Mouse (Mus musculus) forebrain, embryonic 13.5 days (tissue): ENCODE data around the gene Slc25a1. TPM values are rescaled to one million over a fixed set of nuclear protein-coding genes. Genes with fewer than 3 reads are reported as not detected.

Experiments used
- ATAC-seq: fragments of 200-750 bp; cut with Nextera tagmentation; 2 replicates; pipeline ENCODE4 v1.8.0; 2017
- H3K27ac ChIP-seq: fragments of 300-500 bp; sonication (generic); 2 replicates; pipeline ENCODE4 v1.5.1; 2015; ENCODE audit warnings: inconsistent platforms, mild to moderate bottlenecking, moderate library complexity
- H3K27me3 ChIP-seq: fragments of 300-500 bp; sonication (generic); 2 replicates; pipeline ENCODE4 v1.6.1; 2015; ENCODE audit warnings: mild to moderate bottlenecking, inconsistent platforms
- H3K36me3 ChIP-seq: fragments of 300-500 bp; sonication (generic); 2 replicates; pipeline ENCODE4 v1.6.1; 2015; ENCODE audit warnings: mild to moderate bottlenecking, inconsistent platforms; ENCODE audit not compliant: poor library complexity, severe bottlenecking
- H3K4me1 ChIP-seq: fragments of 300-500 bp; sonication (generic); 2 replicates; pipeline ENCODE4 v1.6.1; 2015; ENCODE audit warnings: inconsistent platforms
- H3K4me2 ChIP-seq: fragments of 300-500 bp; sonication (generic); 2 replicates; pipeline ENCODE4 v1.6.1; 2015; ENCODE audit warnings: inconsistent platforms, mild to moderate bottlenecking, moderate library complexity
- H3K4me3 ChIP-seq: fragments of 300-500 bp; sonication (generic); 2 replicates; pipeline ENCODE4 v1.5.1; 2015; ENCODE audit warnings: mild to moderate bottlenecking, inconsistent platforms
- H3K9ac ChIP-seq: fragments of 300-500 bp; sonication (generic); 2 replicates; pipeline ENCODE4 v1.6.1; 2015; ENCODE audit warnings: mild to moderate bottlenecking, inconsistent platforms
- H3K9me3 ChIP-seq: fragments of 300-500 bp; sonication (generic); replicated peaks from 2 replicates; pipeline ENCODE4 v1.6.1; 2016; ENCODE audit warnings: inconsistent platforms
- WGBS: fragments of 180-500 bp; shearing (Covaris S2); methylation state at CpG from one replicate; pipeline ENCODE4 v1.1.7; 2015; 5-methylcytosine and 5-hydroxymethylcytosine counted together
- polyA plus RNA-seq: library from polyadenylated mRNA; unstranded; fragments of >200 nt; fragmentation: Nextera tagmentation; extraction: Ambion mirVana; gene quantifications from 2 replicates; pipeline ENCODE4 v1.2.1, GENCODE M21; 2015

Slc25a1 gene
- polyA plus RNA-seq, 1 experiment from 2014 or later = 104 TPM

DNA sequence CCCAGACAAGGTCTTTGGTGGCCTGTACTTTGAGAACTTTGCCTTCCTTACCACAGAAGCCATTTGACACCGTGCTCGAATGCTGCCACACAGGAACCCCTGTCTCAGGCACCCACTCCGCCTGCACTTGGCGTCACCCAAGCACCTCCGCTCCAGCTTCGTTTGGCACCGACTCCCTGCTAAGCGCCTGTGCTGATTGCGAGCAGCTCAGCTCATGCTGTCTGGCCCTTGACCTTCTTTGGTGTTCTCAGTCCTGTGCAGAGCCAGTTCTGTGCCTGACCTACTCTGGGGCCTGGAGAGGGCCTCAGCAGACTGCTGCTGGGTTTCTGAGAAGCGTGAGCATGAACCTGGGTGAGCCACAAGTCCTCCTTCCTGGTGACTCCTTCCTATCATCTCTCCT lies 8.8 kb upstream of the Slc25a1 start:
- Histone ChIP-seq H3K4me3 (no peak overlapping the region), H3K27ac (no peak overlapping the region), H3K4me1 (peaks cover 8% of the 10 kb centered on the region; the same call in 1 of the 2 replicates), H3K27me3 (peaks cover 30% of the 10 kb centered on the region), H3K4me2 (no peak overlapping the region), H3K9me3 (no peaks in the 10 kb centered on the region), H3K36me3 (no peaks in the 10 kb centered on the region), H3K9ac (no peak overlapping the region)
- no peak for ATAC-seq
- 80% methylated on average over 10 of the region's 10 CpGs for WGBS

DNA sequence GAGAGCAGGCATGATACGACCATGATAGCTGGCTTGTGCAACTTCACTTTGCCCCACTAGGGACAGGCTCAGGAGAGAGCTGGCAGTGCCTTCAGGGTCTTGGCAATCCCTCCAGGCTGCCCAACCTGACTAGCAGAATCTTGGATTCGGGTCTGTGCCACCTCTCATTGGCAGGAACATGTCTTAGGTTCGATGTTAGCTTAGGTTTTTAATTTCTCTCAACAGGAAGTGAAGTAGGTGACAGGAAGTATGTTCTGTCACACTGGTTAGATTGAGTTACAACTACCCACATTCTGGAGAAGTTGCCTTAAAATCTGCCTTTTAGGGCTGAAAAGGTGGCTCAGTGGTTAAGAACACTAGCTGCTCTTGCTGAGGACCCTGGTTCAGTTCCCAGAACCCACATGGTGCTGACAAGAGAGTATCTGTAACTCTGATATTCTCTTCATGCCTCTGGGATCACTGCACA lies 6.5 kb upstream of the Slc25a1 start:
- Histone ChIP-seq H3K4me3 (no peak overlapping the region), H3K9ac (no peak overlapping the region), H3K36me3 (no peaks in the 10 kb centered on the region), H3K27ac (no peak overlapping the region), H3K4me1 (peaks cover 8% of the 10 kb centered on the region; the same call in 1 of the 2 replicates), H3K4me2 (no peak overlapping the region), H3K9me3 (no peaks in the 10 kb centered on the region), H3K27me3 (peaks cover 38% of the 10 kb centered on the region)
- no peak for ATAC-seq
- 73% methylated on average over 3 of the region's 3 CpGs for WGBS

DNA sequence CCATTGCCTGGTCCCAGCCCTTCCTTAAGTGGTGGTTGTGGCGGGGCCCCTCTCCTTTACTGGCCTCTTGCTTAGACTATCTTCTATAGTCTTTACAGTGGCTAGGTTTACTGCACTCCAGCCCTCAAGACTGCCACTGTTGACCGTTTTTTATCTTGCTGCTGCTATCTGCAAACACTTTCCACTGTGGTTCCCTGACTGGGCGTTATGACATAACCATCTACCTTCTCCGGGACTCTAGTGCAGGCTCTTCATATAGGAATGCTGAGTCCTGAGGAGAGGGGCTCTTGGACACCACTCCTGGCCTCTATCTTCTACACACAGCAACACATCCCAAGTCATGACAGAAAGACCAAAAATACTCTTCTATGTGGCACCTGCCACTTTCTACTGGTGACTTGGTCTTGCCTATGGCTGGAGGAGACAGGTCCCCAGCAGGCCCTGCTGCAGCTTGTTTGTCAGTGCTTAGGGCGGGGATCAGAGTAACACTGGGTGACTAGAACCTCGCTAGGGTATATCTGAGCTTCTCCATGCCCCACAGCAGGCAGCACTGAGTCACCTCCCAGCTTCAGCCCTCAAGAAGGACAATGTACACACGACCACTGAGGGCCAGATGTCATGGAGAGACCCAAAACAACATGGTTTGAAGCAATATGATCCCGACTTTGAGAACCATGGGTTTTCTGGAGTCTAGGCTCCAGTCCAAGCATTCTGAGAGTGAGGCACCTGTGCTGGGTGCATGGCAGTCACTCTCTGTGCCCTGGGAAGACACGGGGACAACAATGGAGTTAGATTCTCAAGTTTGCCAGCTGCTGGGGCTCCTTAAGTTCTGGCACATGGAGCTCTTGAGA lies 5.8 kb upstream of the Slc25a1 start:
- Histone ChIP-seq H3K4me3 (no peak overlapping the region), H3K27ac (no peak overlapping the region), H3K27me3 (peaks cover 38% of the 10 kb centered on the region), H3K9ac (no peak overlapping the region), H3K4me2 (no peak overlapping the region), H3K36me3 (no peaks in the 10 kb centered on the region), H3K4me1 (peaks cover 5% of the 10 kb centered on the region), H3K9me3 (no peaks in the 10 kb centered on the region)
- ATAC-seq = no peak
- WGBS = 71% methylated on average over 9 of the region's 9 CpGs

DNA sequence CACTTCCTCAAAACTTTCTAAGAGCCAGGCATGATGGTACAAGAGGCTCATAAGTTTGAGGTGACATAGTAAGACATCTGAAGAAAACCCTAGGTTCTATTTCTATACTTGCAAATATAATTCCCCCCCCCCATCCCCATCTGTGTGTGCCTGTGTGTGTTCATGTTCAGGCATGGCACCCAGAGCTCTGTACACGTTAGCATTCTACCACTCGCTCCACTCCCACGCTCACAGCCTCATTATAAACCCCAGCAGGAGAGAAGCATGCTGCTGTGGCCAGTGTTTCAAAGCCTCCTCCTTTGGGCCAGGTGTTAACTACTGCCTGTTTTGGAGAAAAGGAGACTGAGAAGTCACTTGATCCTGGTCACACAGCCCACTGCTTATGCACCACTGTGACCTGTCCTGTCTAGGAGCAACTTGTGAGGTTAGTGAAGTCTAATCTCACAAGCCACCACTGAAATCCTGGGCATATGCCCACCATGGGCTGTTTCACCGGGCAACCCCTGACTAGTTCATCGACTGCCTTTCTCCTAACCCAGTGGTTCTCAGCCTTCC lies 4.0 kb upstream of the Slc25a1 start:
- H3K4me3 ChIP-seq = no peak overlapping the region
- H3K9ac ChIP-seq = no peak overlapping the region
- no peak overlapping the region for H3K4me2 ChIP-seq
- peaks cover 9% of the 10 kb centered on the region for H3K4me1 ChIP-seq
- ATAC-seq = no peak
- no peaks in the 10 kb centered on the region for H3K36me3 ChIP-seq
- WGBS = 73% methylated on average over 5 of the region's 5 CpGs
- H3K27me3 ChIP-seq = peaks cover 29% of the 10 kb centered on the region
- no peaks in the 10 kb centered on the region for H3K9me3 ChIP-seq
- no peak overlapping the region for H3K27ac ChIP-seq

DNA sequence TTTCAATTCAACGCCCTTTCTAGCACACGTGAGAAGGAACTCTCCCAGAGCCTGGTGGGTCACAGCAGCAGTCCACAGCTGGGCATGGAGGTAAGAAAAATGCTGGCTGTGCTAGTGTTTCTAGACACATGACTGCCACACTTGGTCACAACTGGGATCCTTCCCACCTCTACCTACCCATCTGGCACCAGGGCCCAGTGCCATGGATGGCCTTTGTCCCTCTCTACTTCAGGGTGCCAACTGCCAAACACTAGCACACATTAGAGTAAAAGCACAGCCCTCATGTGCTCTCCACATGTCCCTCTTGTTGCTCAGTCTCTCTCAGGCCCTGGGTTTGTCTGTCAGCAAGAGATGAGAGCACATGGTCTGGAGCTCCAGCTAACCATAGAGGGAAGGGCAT lies 1.6 kb upstream of the Slc25a1 start:
- peaks cover 20% of the 10 kb centered on the region for H3K36me3 ChIP-seq
- no peak for ATAC-seq
- H3K4me2 ChIP-seq = no peak overlapping the region
- WGBS = 37% methylated on average over 2 of the region's 2 CpGs
- no peak overlapping the region for H3K4me3 ChIP-seq
- no peak overlapping the region for H3K9ac ChIP-seq
- H3K27me3 ChIP-seq = peaks cover 20% of the 10 kb centered on the region
- no peaks in the 10 kb centered on the region for H3K9me3 ChIP-seq
- no peak overlapping the region for H3K27ac ChIP-seq
- peaks cover 20% of the 10 kb centered on the region for H3K4me1 ChIP-seq

DNA sequence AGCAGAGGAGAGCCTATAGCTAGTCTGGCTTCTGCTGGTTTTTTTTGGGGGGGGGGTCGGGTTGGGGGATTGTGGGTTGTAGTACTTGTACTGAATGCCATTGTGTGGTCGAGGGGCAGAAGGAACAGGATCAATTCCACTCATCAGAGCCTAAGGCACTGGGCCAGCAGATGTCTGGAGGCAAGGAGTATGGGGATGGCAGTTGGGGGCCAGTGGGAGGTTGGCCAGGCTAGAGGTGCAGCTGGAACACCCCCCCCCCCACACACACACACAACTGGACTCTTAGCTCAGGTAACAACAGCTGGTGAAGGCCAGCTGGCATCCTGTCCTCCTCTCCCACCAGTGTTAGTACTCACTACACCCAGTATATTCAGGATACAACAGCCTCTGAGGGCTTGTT lies 1.2 kb upstream of the Slc25a1 start:
- H3K36me3 ChIP-seq = peaks cover 20% of the 10 kb centered on the region
- H3K4me1 ChIP-seq = peaks cover 20% of the 10 kb centered on the region
- ATAC-seq = no peak
- peak overlapping the region; percentile 77; the same call in 1 of the 2 replicates for H3K27ac ChIP-seq
- H3K9me3 ChIP-seq = no peaks in the 10 kb centered on the region
- 0% methylated on average over 2 of the region's 2 CpGs for WGBS
- H3K9ac ChIP-seq = no peak overlapping the region
- H3K4me2 ChIP-seq = peak overlapping the region; percentile 93; the same call in 1 of the 2 replicates
- peaks cover 16% of the 10 kb centered on the region for H3K27me3 ChIP-seq
- H3K4me3 ChIP-seq = no peak overlapping the region

DNA sequence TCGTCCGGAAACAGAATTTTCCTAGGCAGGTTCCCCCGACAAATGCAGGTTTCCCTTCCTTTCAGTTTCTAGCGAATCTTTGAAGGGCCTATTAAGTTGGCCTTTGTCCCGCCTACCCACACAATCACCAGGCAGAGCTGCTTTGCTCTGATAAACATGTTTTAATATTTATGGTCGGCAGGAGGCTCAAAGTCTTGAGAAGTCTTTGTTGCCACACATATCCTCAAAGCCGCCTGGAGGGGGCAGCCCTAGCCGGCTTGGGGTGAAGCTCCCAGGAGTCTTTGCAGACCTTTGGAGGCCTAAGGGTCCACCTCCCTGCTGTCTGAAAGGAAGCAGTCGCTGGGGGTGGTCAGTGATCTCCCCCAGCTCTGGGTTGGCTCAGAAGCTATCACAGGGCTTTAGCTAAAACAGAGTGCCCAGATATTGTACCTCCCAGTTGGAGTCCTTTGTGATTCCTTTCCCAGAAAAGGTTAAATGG lies 647 bp upstream of the Slc25a1 start:
- Histone ChIP-seq H3K9ac (peak overlapping the region; percentile 89), H3K27me3 (peaks cover 14% of the 10 kb centered on the region), H3K4me2 (peak overlapping the region; percentile 93), H3K4me3 (peak overlapping the region; percentile 88), H3K9me3 (no peaks in the 10 kb centered on the region), H3K4me1 (peaks cover 20% of the 10 kb centered on the region), H3K36me3 (peaks cover 20% of the 10 kb centered on the region), H3K27ac (peak overlapping the region; percentile 77)
- under 1% methylated on average over 9 of the region's 9 CpGs for WGBS
- ATAC-seq = peak; percentile 48

DNA sequence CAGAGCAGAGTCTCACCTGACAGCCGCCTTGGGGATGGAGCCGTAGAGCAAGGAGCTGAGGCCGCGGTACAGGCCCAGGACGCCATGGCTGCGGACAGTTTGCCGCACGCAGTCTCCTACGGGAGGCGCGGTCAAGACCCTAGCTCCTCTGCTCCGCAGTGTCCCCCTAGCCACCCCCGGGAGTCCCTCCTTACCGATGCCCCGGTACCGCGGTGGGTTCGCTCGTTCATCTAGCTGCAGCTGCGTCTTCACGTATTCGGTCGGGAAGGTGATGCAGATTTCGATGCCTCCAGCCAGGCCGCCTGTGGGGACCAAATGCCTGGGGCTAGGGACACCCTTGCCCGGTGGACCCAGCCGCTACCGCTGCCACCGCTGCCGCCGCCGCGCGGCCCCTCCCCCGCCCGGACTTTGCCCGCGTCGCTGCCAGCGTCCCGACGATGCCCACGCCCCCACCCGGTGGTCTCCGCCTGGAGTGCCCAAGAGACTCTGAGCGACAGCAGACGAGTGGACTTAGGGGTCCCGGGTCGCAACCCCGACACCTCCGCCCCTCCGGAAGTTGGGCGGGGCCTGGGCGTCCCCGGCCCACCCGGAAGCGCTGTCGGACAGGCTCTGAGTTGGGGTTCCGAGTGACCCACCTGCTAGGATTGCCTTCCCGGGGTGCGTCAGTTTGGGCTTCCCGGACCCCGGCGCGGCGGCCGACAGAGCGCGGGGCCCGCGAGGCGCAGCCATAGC lies 502 bp downstream of the Slc25a1 start:
- peak; percentile 52 for ATAC-seq
- peak overlapping the region; percentile 88 for H3K4me3 ChIP-seq
- WGBS = under 1% methylated on average over 69 of the region's 72 CpGs
- H3K4me1 ChIP-seq = peaks cover 30% of the 10 kb centered on the region
- H3K36me3 ChIP-seq = peaks cover 20% of the 10 kb centered on the region
- peak overlapping the region; percentile 93 for H3K4me2 ChIP-seq
- peak overlapping the region; percentile 89 for H3K9ac ChIP-seq
- peaks cover 13% of the 10 kb centered on the region for H3K27me3 ChIP-seq
- no peaks in the 10 kb centered on the region for H3K9me3 ChIP-seq
- peak overlapping the region; percentile 77 for H3K27ac ChIP-seq

DNA sequence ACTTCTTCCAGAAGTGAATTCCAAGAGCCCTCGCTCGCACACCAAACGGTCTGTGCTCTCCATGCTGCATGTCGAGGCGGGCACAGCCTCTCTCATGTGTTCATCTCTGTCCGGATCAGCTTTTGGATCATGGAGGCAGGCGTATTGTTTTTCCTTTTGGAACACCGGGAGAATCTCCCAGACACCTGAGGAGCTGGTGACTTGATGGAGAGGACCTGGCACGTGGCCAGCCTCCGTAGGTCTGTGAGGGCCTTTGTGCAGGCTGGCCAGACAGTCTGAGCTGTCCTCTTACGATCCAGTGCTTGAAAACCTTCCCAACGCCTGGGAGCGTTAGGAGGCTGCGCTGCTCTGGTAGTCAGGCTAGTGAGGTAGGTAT lies 5.9 kb downstream of the Slc25a1 start:
- peak overlapping the region; percentile 98 for H3K4me2 ChIP-seq
- peak; percentile 9; the same call in 1 of the 2 replicates for ATAC-seq
- peak overlapping the region; percentile 91 for H3K9ac ChIP-seq
- peak overlapping the region; percentile 86 for H3K27ac ChIP-seq
- H3K4me1 ChIP-seq = peaks cover 41% of the 10 kb centered on the region
- H3K36me3 ChIP-seq = peaks cover 20% of the 10 kb centered on the region
- H3K9me3 ChIP-seq = no peaks in the 10 kb centered on the region
- whole genome bisulfite sequencing = 1% methylated on average over 14 of the region's 14 CpGs
- H3K27me3 ChIP-seq = peaks cover 22% of the 10 kb centered on the region
- H3K4me3 ChIP-seq = peak overlapping the region; percentile 79

DNA sequence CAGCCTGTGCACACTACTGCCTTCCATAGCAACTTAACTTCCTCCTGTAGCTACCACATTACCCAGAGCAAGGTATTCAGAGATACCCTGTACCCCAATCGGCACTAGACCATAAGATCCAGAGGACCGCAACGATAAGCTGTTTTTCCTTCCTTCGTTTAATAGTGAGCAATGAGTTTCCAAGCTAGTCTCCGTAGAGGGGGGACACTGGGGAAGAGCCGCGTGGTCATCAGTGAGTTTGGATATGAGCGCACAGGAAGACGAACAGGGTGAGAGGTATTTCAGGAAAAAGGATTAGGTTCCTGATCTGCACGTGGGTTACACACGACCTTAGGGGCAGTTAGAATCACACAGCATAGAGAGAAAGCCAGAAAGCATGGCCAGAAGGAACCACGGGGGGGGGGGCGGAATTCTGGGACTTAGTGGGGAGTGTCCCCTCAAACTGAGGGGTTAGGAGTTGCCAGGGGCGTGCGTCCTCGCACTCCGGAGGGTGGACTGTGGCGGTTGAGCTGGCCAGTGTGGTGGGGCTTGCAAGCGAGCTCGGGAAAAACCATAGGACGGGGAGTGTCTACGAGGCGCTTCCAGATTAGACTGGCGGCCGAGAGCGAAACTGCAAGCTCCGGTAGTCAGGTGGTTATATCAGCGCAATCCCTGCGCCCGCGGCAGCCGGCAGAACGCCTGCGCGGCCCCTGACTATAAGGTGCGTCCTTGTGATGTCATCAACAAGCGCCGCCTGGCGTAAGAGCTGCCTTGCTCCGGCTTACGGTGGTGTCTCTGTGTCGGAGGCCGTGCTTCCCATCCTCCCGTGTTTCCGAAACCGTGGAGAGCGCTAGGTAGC lies 6.5 kb downstream of the Slc25a1 start:
- Histone ChIP-seq H3K36me3 (peaks cover 20% of the 10 kb centered on the region), H3K4me1 (peaks cover 35% of the 10 kb centered on the region), H3K9me3 (no peaks in the 10 kb centered on the region), H3K4me3 (peak overlapping the region; percentile 79), H3K27ac (peak overlapping the region; percentile 86), H3K4me2 (peak overlapping the region; percentile 98), H3K9ac (peak overlapping the region; percentile 91), H3K27me3 (peaks cover 28% of the 10 kb centered on the region)
- peak; percentile 97 for ATAC-seq
- WGBS = 2% methylated on average over 47 of the region's 47 CpGs

DNA sequence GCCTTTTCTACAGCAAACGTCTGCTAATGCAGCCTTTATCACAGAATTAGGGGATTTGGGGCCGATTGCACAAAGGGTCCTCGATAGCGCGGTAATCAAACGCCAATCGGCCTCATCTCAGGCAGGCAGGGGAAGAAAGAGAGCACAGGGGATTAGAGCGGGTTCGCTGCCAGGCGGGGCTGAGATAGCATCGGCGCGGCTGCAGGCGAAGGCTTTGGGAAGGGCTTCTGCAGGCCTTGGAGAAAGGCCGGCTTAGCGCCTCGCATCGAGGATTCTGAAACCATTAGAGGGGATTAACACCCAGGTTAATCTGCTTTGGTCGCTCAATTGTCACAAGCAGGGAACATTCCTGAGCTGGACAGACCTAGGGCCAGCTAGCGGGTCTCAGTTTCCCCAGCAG lies 7.4 kb downstream of the Slc25a1 start:
- Histone ChIP-seq H3K36me3 (peaks cover 10% of the 10 kb centered on the region), H3K27me3 (peaks cover 38% of the 10 kb centered on the region), H3K4me1 (peaks cover 29% of the 10 kb centered on the region), H3K4me2 (peak overlapping the region; percentile 98), H3K27ac (no peak overlapping the region), H3K4me3 (no peak overlapping the region), H3K9ac (peak overlapping the region; percentile 49), H3K9me3 (no peaks in the 10 kb centered on the region)
- no peak for ATAC-seq
- 4% methylated on average over 20 of the region's 20 CpGs for WGBS
